Comparison of ENCODE assay signal across 9 mouse cellular contexts in genomic region chr9:39602536-39603332, GRCm38 (mm10). TPM values are rescaled to one million over a fixed set of nuclear protein-coding genes. Genes with fewer than 3 reads are reported as not detected.
A peak's percentile ranks its signal among the peaks of the same experiment; 100 is the strongest.
DNase-seq lines count a peak whose midpoint lies in the region; ATAC-seq lines count a peak whose summit lies in the region.
"Had no signal": no experiment of that assay in that cellular context is flagged by ENCODE, and none has a peak within 500 bp of the region (broad histone marks: within the 10 kb centered on the region; RNA-seq: fewer than 3 reads in every experiment).

No protein-coding gene starts in this region.

- H3K27me3 ChIP-seq in forebrain, embryonic 11.5 days (ENCODE audit: control insufficient read depth, insufficient read depth, low read length) = no peaks in the 10 kb centered on the region
- no peaks in the 10 kb centered on the region for H3K27me3 ChIP-seq in midbrain, embryonic 10.5 days (ENCODE audit: low read depth, poor library complexity, severe bottlenecking)

- DNase-seq in kidney, postnatal 10 days = peak; percentile 17
- no peak for DNase-seq in kidney, adult 8-10 months
- peak; percentile 74 for DNase-seq in forebrain, embryonic 11.5 days (ENCODE audit: low spot score)
- peak; percentile 22 to 59 for DNase-seq in layer of hippocampus, adult 18-20 months (ENCODE audit: low spot score in 2 of 2)
- peak; percentile 48 for DNase-seq in midbrain, embryonic 10.5 days (ENCODE audit: low spot score)
- peak; percentile 44 for DNase-seq in telencephalon, adult 2 months (ENCODE audit: low read depth, low spot score)
- DNase-seq in spleen, adult 12 weeks (ENCODE audit: low spot score) = no peak

- H3K9ac ChIP-seq in forebrain, embryonic 11.5 days (ENCODE audit: low read length) = peak overlapping the region; percentile 45
- H3K9ac ChIP-seq: liver, embryonic 14.5 days had no signal

- H3K4me1 ChIP-seq in forebrain, embryonic 11.5 days (replicated peaks; ENCODE audit: control insufficient read depth, insufficient read depth, low read length) = 0 out of 2 replicates have a peak, but pooled peaks cover 1% of the 10 kb centered on the region
- peaks cover 21% of the 10 kb centered on the region for H3K4me1 ChIP-seq in midbrain, embryonic 10.5 days

- H3K4me3 ChIP-seq in forebrain, embryonic 11.5 days (ENCODE audit: low read depth, low read length) = peak overlapping the region; percentile 34
- H3K4me3 ChIP-seq in midbrain, embryonic 10.5 days = peak overlapping the region; percentile 57

- H3K27ac ChIP-seq in forebrain, embryonic 11.5 days (ENCODE audit: low read depth, low read length) = no peak overlapping the region
- no peak overlapping the region for H3K27ac ChIP-seq in midbrain, embryonic 10.5 days (replicated peaks)
- H3K27ac ChIP-seq: liver, embryonic 14.5 days had no signal

- ATAC-seq in forebrain, embryonic 11.5 days (replicated peaks; ENCODE audit: low FRiP score) = peak; percentile 88
- no peak for ATAC-seq in erythroblast, adult 5-6 weeks (replicated peaks; ENCODE audit: low FRiP score, poor library complexity, severe bottlenecking)

- no peaks in the 10 kb centered on the region for H3K9me3 ChIP-seq in forebrain, embryonic 11.5 days (ENCODE audit: control insufficient read depth, low read length)
- no peaks in the 10 kb centered on the region for H3K9me3 ChIP-seq in midbrain, embryonic 10.5 days (replicated peaks)

- no peaks in the 10 kb centered on the region for H3K36me3 ChIP-seq in forebrain, embryonic 11.5 days (ENCODE audit: control insufficient read depth, insufficient read depth, low read length)
- H3K36me3 ChIP-seq in midbrain, embryonic 10.5 days = no peaks in the 10 kb centered on the region

- H3K4me2 ChIP-seq in forebrain, embryonic 11.5 days (ENCODE audit: low read depth, low read length, severe bottlenecking) = peak overlapping the region; percentile 78

- under 1% methylated on average over 19 of the region's 19 CpGs for WGBS in forebrain, embryonic 11.5 days
- under 1% methylated on average over 19 of the region's 19 CpGs for WGBS in midbrain, embryonic 10.5 days

RNA-seq across cellular contexts. Expression of gene AW551984, which starts 1.5 kb away (rescaled TPM):
- 16.0 and 17.4 TPM in 2 replicates for polyA plus RNA-seq in forebrain, embryonic 11.5 days (2014; fragmentation: Nextera tagmentation; extraction: Ambion mirVana)
- total RNA-seq in layer of hippocampus, adult 18-20 months (2021) = 1 to 10 TPM; 4.5 to 5.5 TPM
- 6.0 and 9.9 TPM in 2 replicates for polyA plus RNA-seq in midbrain, embryonic 10.5 days (2016; fragmentation: Nextera tagmentation; extraction: Ambion mirVana)
- not detected in 2 replicates for total RNA-seq in erythroblast, adult 5-6 weeks (2015; ENCODE audit: low replicate concordance)
- not detected in 2 replicates for total RNA-seq in erythroblast, adult 5-6 weeks (2017; ENCODE audit: low replicate concordance)

RNA-seq across cellular contexts. Expression of gene Olfr148, which starts 7.7 kb away (rescaled TPM):
- not detected in 2 replicates for polyA plus RNA-seq in forebrain, embryonic 11.5 days (2014; fragmentation: Nextera tagmentation; extraction: Ambion mirVana)
- total RNA-seq in layer of hippocampus, adult 18-20 months (2021) = not detected
- polyA plus RNA-seq in midbrain, embryonic 10.5 days (2016; fragmentation: Nextera tagmentation; extraction: Ambion mirVana) = not detected in 2 replicates
- total RNA-seq in erythroblast, adult 5-6 weeks (2015; ENCODE audit: low replicate concordance) = not detected in 2 replicates
- total RNA-seq in erythroblast, adult 5-6 weeks (2017; ENCODE audit: low replicate concordance) = not detected in 2 replicates
- polyA plus RNA-seq: liver, embryonic 14.5 days had no signal

RNA-seq across cellular contexts. Expression of gene Olfr960, which starts 18.4 kb away (rescaled TPM):
- not detected in 2 replicates for polyA plus RNA-seq in forebrain, embryonic 11.5 days (2014; fragmentation: Nextera tagmentation; extraction: Ambion mirVana)
- not detected for total RNA-seq in layer of hippocampus, adult 18-20 months (2021)
- not detected in 2 replicates for polyA plus RNA-seq in midbrain, embryonic 10.5 days (2016; fragmentation: Nextera tagmentation; extraction: Ambion mirVana)
- total RNA-seq in erythroblast, adult 5-6 weeks (2015; ENCODE audit: low replicate concordance) = not detected in 2 replicates
- not detected in 2 replicates for total RNA-seq in erythroblast, adult 5-6 weeks (2017; ENCODE audit: low replicate concordance)
- polyA plus RNA-seq: liver, embryonic 14.5 days had no signal

RNA-seq across cellular contexts. Expression of gene Olfr959, which starts 27.4 kb away (rescaled TPM):
- polyA plus RNA-seq in forebrain, embryonic 11.5 days (2014; fragmentation: Nextera tagmentation; extraction: Ambion mirVana) = not detected in 2 replicates
- not detected for total RNA-seq in layer of hippocampus, adult 18-20 months (2021)
- polyA plus RNA-seq in midbrain, embryonic 10.5 days (2016; fragmentation: Nextera tagmentation; extraction: Ambion mirVana) = not detected in 2 replicates
- total RNA-seq in erythroblast, adult 5-6 weeks (2015; ENCODE audit: low replicate concordance) = not detected in 2 replicates
- total RNA-seq in erythroblast, adult 5-6 weeks (2017; ENCODE audit: low replicate concordance) = not detected in 2 replicates
- polyA plus RNA-seq: liver, embryonic 14.5 days had no signal

RNA-seq across cellular contexts. Expression of gene Olfr961, which starts 42.2 kb away (rescaled TPM):
- polyA plus RNA-seq in forebrain, embryonic 11.5 days (2014; fragmentation: Nextera tagmentation; extraction: Ambion mirVana) = not detected in 2 replicates
- total RNA-seq in layer of hippocampus, adult 18-20 months (2021) = not detected
- not detected in 2 replicates for polyA plus RNA-seq in midbrain, embryonic 10.5 days (2016; fragmentation: Nextera tagmentation; extraction: Ambion mirVana)
- not detected in 2 replicates for total RNA-seq in erythroblast, adult 5-6 weeks (2015; ENCODE audit: low replicate concordance)
- not detected in 2 replicates for total RNA-seq in erythroblast, adult 5-6 weeks (2017; ENCODE audit: low replicate concordance)
- polyA plus RNA-seq: liver, embryonic 14.5 days had no signal

Comparison
In these comparisons a context has a peak if more than half of its experiments do, and no peak if none do; other contexts are left out.
1. DNase-seq: peak in kidney, postnatal 10 days (single experiment), forebrain, embryonic 11.5 days (single experiment), layer of hippocampus, adult 18-20 months (2 of 2), midbrain, embryonic 10.5 days (single experiment) and telencephalon, adult 2 months (single experiment); none in kidney, adult 8-10 months (0 of 2) and spleen, adult 12 weeks (single experiment).
2. RNA of gene AW551984, which starts 1.5 kb away (total RNA-seq): 4.5 to 5.5 TPM in layer of hippocampus, adult 18-20 months; not detected in erythroblast, adult 5-6 weeks; every median in the first group is over 4 times any median in the second.